Mouse (Mus musculus) neural tube, embryonic 14.5 days (tissue): ENCODE measurements at regions not wholly inside any gene's neighbourhood (a gene's known extent, or its start where the extent isn't known, plus 50 kb on each side); places are given as distances from the start of the nearest gene placed in this dataset.

Experiments
- ATAC-seq: fragments of 200-750 bp; cut with Nextera tagmentation; 2 replicates; pipeline ENCODE4 v1.8.0; 2017; ENCODE audit warnings: low read depth, mild to moderate bottlenecking, moderate TSS enrichment, moderate library complexity
- H3K27ac ChIP-seq: fragments of 300-500 bp; sonication (generic); 2 replicates; pipeline ENCODE4 v1.5.1; 2014; ENCODE audit warnings: low read depth, mild to moderate bottlenecking, control low read depth, low read length, moderate library complexity, mixed read lengths
- H3K27me3 ChIP-seq: fragments of 300-500 bp; sonication (generic); 2 replicates; pipeline ENCODE4 v1.6.1; 2014; ENCODE audit warnings: low read length; ENCODE audit not compliant: control insufficient read depth, insufficient read depth
- H3K36me3 ChIP-seq: fragments of 300-500 bp; sonication (generic); 2 replicates; pipeline ENCODE4 v1.6.1; 2014; ENCODE audit warnings: low read length, mixed read lengths; ENCODE audit not compliant: control insufficient read depth, insufficient read depth
- H3K4me1 ChIP-seq: fragments of 300-500 bp; sonication (generic); 2 replicates; pipeline ENCODE4 v1.6.1; 2014; ENCODE audit warnings: low read length; ENCODE audit not compliant: control insufficient read depth, insufficient read depth
- H3K4me2 ChIP-seq: fragments of 300-500 bp; sonication (generic); 2 replicates; pipeline ENCODE4 v1.6.1; 2014; ENCODE audit warnings: mild to moderate bottlenecking, low read depth, low read length, control low read depth
- H3K4me3 ChIP-seq: fragments of 300-500 bp; sonication (generic); 2 replicates; pipeline ENCODE4 v1.5.1; 2014; ENCODE audit warnings: low read depth, low read length, control low read depth, mixed read lengths
- H3K9ac ChIP-seq: fragments of 300-500 bp; sonication (generic); replicated peaks from 2 replicates; pipeline ENCODE4 v1.6.1; 2014; ENCODE audit warnings: low read depth, mild to moderate bottlenecking, control low read depth, low read length, mixed read lengths
- H3K9me3 ChIP-seq: fragments of 300-500 bp; sonication (generic); 2 replicates; pipeline ENCODE4 v1.6.1; 2016; ENCODE audit warnings: low read length; ENCODE audit not compliant: control insufficient read depth
- WGBS: fragments of 180-500 bp; shearing (Covaris S2); extraction: QIAGEN DNeasy Blood & Tissue Kit; methylation state at CpG from one replicate; pipeline ENCODE4 v1.1.7; 2014; 5-methylcytosine and 5-hydroxymethylcytosine counted together

DNA sequence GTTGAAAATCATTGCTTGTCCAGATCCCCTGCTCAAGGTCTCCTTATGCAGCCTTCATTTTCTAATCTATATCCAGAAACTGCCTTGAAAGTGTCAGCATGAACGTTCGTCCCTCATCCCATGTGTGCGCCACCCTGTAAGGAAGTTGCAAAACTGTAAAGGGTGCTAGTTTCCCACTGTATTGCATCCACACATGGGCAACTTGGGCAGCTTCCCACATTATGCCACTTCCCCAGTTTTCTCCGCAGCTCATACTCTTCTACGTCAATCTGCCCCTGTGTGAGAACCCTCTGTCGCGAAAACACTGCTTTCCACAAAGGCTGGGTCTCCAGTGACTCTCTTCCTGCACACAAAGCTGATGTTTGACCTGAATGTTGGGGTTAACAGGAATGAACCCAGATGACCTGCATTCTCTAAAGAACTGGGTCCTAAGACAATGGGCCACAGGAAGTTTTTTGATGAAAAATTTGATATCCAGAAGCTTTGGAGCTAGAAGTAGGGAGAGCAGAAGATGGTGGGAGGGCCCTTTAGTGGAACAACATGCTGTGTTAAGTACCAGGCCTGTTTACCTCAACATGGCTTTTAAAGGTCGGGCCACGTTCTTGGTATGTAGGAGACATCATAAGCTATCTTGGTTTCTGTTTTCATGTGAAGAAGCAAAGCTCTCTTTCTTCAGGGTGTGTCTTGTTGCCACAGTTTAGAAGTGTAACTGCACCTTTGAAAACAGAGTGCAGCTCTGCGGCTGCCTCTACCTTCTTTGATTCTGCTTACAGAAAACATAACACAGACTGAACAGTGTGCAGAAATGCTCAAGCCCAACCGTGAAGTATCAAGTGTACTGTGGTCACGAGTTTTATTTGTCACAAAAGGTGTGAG, 289.9 kb downstream of the Ets1 start:
- WGBS, result 86% methylated on average over 12 of the region's 12 CpGs
- ATAC-seq, result no peak

GRCm38 (mm10) chr9:32927656-32928055, 291.6 kb downstream of the Ets1 start:
- no peak overlapping the region for H3K27ac ChIP-seq
- no peaks in the 10 kb centered on the region for H3K4me1 ChIP-seq
- no peak overlapping the region for H3K4me2 ChIP-seq
- WGBS, result 97% methylated on average over 1 of the region's 1 CpGs
- H3K36me3 ChIP-seq, result no peaks in the 10 kb centered on the region
- H3K9me3 ChIP-seq, result no peaks in the 10 kb centered on the region
- no peaks in the 10 kb centered on the region for H3K27me3 ChIP-seq
- no peak for ATAC-seq
- H3K9ac ChIP-seq, result no peak overlapping the region
- H3K4me3 ChIP-seq, result no peak overlapping the region

More for the DNA sequence above, 289.9 kb downstream of the Ets1 start:
- Histone ChIP-seq H3K4me3 (no peak overlapping the region), H3K4me2 (no peak overlapping the region), H3K9ac (no peak overlapping the region), H3K27me3 (no peaks in the 10 kb centered on the region), H3K27ac (no peak overlapping the region), H3K4me1 (no peaks in the 10 kb centered on the region), H3K9me3 (no peaks in the 10 kb centered on the region), H3K36me3 (no peaks in the 10 kb centered on the region)

GRCm38 (mm10) chr9:32928289-32929000, 292.4 kb downstream of the Ets1 start:
- WGBS, result 92% methylated on average over 8 of the region's 8 CpGs
- no peaks in the 10 kb centered on the region for H3K9me3 ChIP-seq
- no peak overlapping the region for H3K4me2 ChIP-seq
- no peak overlapping the region for H3K9ac ChIP-seq
- no peaks in the 10 kb centered on the region for H3K4me1 ChIP-seq
- no peak overlapping the region for H3K27ac ChIP-seq
- H3K4me3 ChIP-seq, result no peak overlapping the region
- no peaks in the 10 kb centered on the region for H3K27me3 ChIP-seq
- no peak for ATAC-seq
- no peaks in the 10 kb centered on the region for H3K36me3 ChIP-seq

DNA sequence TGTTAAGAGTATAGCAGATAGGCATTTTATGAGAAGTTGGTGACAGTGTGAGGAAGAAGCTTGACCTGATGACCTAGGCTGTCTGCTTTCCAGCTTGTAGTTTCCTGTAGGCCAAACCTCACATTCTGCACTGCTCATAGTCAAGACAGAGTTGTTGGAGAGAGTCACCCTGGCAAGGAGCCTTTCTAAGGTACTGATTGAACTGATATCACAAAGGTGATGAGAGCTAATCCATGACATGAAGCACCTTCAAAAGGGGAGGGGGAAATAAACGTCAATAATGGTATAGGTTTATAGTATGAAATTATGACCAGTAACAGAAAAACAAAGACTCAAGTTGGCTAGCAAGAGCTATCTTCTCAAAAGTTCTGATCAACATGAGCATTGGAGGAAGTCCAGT, 293.3 kb downstream of the Ets1 start:
- Histone ChIP-seq H3K9ac (no peak overlapping the region), H3K4me1 (no peaks in the 10 kb centered on the region), H3K27me3 (no peaks in the 10 kb centered on the region), H3K36me3 (no peaks in the 10 kb centered on the region), H3K4me2 (no peak overlapping the region), H3K27ac (no peak overlapping the region), H3K4me3 (no peak overlapping the region), H3K9me3 (no peaks in the 10 kb centered on the region)
- WGBS, result 87% methylated on average over 1 of the region's 1 CpGs
- ATAC-seq, result no peak

DNA sequence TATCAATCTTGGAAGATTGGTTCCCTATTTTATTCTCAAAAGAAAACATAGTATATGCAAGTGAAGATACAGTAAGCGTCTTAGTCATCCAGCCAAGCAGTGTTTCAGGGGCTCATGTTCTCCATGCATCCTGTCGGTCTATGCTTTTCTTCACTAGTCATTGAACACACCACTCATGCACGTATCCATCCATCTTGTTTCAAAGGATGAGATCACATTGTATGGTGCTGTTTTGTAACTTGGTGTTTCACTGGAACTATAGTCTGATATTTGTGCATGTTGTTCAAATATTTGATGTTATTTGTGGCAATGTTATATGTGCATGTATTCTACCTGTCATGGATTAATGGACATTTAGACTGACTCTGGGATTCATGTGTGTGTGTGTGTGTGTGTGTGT, 293.8 kb downstream of the Ets1 start:
- Histone ChIP-seq H3K4me2 (no peak overlapping the region), H3K36me3 (no peaks in the 10 kb centered on the region), H3K27me3 (no peaks in the 10 kb centered on the region), H3K4me3 (no peak overlapping the region), H3K27ac (no peak overlapping the region), H3K4me1 (no peaks in the 10 kb centered on the region), H3K9me3 (no peaks in the 10 kb centered on the region), H3K9ac (no peak overlapping the region)
- WGBS, result 95% methylated on average over 3 of the region's 3 CpGs
- no peak for ATAC-seq

GRCm38 (mm10) chr9:32931266-32932005, 295.4 kb downstream of the Ets1 start:
- no peaks in the 10 kb centered on the region for H3K27me3 ChIP-seq
- H3K9me3 ChIP-seq, result no peaks in the 10 kb centered on the region
- H3K4me1 ChIP-seq, result no peaks in the 10 kb centered on the region
- no peak overlapping the region for H3K27ac ChIP-seq
- WGBS, result 79% methylated on average over 10 of the region's 10 CpGs
- no peak overlapping the region for H3K4me2 ChIP-seq
- no peak overlapping the region for H3K9ac ChIP-seq
- ATAC-seq, result no peak
- H3K4me3 ChIP-seq, result no peak overlapping the region
- H3K36me3 ChIP-seq, result no peaks in the 10 kb centered on the region

DNA sequence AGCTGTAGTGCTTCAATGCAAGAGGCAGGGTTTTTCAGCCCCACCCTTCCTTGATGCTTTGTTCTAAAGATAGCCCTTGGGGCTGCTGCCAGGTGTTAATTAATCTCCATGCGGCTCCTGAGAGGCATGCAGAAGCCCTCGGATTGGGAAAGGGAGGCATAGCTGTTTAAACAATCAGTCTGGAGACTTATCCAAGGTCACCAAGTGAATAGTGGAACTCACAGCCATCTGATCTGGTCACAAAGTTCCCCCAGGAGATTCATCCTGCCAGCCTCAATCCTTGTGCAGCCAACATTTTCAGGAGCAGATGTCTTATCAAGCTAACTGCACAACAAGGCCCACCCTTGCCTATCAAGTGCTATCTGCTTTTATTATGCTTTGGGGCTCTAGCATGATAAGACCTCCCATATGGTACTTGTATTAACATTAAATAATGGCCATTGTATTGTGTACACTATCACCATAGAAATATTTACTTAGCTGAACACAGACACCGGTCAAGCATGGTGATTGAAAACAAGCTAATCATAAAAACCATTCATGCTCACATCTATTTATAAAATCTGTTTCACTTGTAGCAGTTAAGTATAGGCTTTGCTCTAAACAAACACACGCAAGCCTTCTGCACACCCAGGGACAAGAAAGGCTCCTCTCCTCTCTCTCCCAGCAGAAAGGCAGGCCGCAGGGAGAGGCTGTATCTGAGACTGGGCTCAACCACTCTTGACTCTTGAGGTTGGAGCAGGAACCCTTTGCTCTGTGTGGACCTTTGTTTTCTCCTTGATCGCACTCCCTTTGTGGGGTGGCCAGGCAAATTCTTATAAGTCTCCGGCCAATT, 297.4 kb downstream of the Ets1 start:
- 73% methylated on average over 7 of the region's 7 CpGs for WGBS
- no peaks in the 10 kb centered on the region for H3K9me3 ChIP-seq
- no peak overlapping the region for H3K9ac ChIP-seq
- H3K4me3 ChIP-seq, result no peak overlapping the region
- no peaks in the 10 kb centered on the region for H3K27me3 ChIP-seq
- no peaks in the 10 kb centered on the region for H3K4me1 ChIP-seq
- H3K4me2 ChIP-seq, result no peak overlapping the region
- ATAC-seq, result no peak
- H3K27ac ChIP-seq, result no peak overlapping the region
- no peaks in the 10 kb centered on the region for H3K36me3 ChIP-seq

GRCm38 (mm10) chr9:32934436-32934835, 298.4 kb downstream of the Ets1 start:
- no peaks in the 10 kb centered on the region for H3K9me3 ChIP-seq
- no peak overlapping the region for H3K27ac ChIP-seq
- H3K4me3 ChIP-seq, result no peak overlapping the region
- no peaks in the 10 kb centered on the region for H3K36me3 ChIP-seq
- H3K9ac ChIP-seq, result no peak overlapping the region
- H3K27me3 ChIP-seq, result no peaks in the 10 kb centered on the region
- no peak for ATAC-seq
- H3K4me2 ChIP-seq, result no peak overlapping the region
- H3K4me1 ChIP-seq, result no peaks in the 10 kb centered on the region
- 76% methylated on average over 1 of the region's 1 CpGs for WGBS
